Mouse (Mus musculus) v-Abl transformed pro-B cells (cell line): ENCODE measurements around the gene AA467197.

Experiments used
- in situ Hi-C, 2 experiments: fragments of 400-800 bp; cut with MboI; formaldehyde crosslinking; loops; one replicate each; pipeline ENCODE4 v1.15.1; 2025; ENCODE audit not compliant: unreplicated experiment in 2 of 2

The AA467197 gene

DNA sequence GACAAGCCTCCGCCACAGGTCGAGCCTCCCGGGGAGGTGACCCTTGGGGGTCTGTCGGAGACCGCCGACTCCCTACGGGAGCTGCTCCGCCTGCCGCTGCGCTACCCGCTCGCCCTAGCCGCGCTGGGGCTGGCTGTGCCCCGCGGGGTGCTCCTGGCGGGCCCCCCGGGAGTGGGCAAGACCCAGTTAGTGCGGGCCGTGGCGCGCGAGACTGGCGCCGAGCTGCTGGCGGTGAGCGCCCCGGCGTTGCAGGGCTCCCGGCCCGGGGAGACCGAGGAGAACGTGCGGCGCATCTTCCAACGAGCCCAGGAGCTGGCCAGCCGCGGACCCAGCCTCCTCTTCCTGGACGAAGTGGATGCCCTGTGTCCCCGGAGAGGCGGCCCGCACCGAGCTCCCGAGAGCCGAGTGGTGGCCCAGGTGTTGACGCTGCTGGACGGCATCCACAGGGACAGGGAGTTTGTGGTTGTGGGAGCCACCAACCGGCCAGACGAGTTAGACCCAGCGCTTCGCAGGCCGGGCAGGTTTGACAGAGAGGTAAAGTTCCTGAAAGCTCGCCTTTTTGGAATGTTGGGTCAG lies 5.5 kb upstream of the AA467197 start:
- in situ Hi-C loops, result loop anchor here (10.0 kb wide), 2 partner anchors 123 to 257 kb away; no protein-coding TSS in a partner anchor

DNA sequence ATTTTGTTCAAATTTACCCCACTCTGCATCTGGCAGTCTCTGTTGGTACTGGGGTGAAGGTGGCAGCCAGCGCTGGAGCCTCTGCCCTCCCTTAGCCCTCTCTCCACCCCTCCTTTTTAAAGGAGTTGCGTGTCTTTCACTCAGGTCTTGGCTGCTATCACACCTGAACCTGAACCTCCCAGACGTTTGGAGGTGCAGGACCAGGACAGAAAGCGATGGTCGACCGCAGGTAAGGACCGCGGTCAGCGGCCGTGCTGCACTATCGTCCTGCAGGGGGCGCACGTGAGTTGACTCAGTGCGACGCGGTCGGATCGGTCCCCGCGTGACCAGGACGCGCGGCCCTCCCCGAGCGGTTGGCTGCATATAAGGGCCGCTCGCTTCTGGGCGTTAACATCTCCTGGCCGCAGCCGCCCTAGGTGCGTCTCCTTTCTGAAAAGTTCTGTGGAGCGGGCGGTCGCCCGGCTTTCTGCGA lies 776 bp downstream of the AA467197 start:
- in situ Hi-C loops, result loop anchor here (10.0 kb wide), 2 partner anchors 117 to 263 kb away; no protein-coding TSS in a partner anchor

DNA sequence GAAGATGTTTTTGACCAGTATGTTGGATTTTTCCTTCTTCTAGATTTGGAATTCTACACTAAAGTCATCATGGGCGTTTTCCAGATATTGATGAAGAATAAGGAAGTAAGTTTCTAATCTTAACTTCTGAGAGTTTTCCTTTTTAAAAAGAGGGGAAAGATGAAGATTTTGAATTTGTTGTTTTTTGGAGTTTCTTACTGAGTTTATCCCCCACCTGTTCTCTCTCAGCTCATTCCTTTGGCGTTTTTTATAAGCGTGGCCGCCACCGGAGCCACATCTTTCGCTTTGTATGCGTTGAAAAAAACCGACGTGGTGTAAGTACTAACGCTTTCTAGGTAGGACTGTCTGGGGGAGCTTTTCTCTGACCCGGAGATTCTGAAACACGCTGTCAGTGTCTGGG lies 1.2 kb downstream of the AA467197 start:
- in situ Hi-C loops, result loop anchor here (10.0 kb wide), 2 partner anchors 117 to 263 kb away; no protein-coding TSS in a partner anchor

DNA sequence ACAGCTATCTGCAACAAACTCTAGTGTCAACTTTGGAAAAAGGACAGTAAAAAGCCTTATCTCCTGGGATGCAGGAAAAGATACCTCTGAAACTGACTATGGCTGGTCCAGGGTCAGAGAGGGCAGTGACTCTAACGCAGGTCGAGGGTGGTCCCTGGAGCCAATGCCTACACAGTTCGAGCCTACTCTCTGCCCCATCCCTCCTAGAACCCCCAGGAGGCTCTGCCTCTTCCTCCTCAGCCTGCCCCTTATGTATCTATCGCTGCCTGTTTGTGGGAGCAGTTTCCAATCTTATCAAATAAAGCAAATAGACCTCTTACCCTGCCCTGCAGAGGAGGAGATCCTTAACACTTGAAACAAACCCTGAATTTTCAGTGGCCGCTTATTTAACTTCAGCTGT lies 1.9 kb downstream of the AA467197 start:
- in situ Hi-C loops, result loop anchor here (10.0 kb wide), 2 partner anchors 116 to 264 kb away; no protein-coding TSS in a partner anchor

DNA sequence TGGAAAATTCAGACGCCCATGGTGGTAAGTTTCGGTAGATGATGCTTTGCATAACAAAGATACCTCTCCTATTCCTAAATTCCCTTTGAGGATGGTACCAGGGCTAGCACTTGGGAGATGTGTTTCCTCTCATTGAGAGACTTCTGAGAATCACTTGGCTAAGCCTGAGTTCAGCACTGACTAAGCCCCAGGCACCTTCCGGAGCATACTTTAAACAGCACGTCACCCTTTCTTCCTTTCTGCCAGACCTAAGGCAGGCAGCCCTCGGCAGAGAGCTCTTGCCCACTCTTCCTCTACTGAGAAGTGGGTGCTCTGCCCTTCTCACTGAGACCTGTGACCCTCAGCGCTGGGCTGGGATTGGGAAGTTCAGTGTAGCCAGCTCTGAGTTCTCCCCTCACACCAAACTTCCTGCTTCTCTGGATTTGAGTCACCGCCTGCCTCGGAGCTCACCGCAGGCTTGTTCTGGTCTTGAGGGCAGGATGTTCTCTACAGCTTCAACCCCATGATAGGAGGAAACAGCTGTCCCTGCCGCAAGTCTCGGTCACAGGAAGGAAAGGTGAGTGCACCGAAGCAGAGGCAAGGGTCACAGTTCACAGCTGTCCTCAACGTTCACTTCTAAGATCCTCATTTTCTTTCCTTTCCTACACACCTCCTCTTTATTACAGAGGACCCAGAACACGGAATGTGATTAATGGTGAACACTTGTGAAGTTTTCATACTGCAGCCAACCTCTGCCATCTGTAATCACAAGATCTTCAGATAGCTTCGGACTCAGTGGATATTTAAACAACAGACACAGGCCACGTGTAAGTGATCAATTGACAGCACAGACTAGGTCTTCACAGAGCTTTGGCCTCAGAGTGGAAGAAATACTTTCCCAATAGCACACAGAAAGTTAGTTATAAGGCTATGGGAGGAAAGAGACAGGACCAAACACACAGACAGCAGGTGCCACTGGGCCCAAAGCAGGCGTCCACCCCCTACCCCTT lies 15.6 kb downstream of the AA467197 start:
- in situ Hi-C loops, result no loop called here

DNA sequence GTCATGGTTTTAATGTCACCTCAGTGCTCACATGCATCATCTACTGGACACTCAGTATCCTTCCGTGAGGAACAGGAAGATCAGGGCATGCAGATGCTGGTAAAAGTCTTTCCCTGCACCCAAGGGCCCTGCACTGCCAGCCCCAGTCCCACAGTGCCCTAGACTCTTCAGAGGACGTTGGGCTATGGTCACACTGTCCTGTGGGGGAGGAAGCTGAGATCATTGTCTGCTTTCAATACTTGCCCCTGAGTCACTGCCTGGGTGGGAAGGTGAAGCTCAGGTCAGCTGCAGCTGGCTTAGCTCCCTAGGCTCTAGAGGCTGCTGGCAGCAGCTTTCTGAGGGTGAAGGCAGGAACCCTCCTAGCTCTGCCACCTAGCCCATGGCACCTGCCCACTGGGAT lies 19.3 kb downstream of the AA467197 start:
- in situ Hi-C loops, result no loop called here

DNA sequence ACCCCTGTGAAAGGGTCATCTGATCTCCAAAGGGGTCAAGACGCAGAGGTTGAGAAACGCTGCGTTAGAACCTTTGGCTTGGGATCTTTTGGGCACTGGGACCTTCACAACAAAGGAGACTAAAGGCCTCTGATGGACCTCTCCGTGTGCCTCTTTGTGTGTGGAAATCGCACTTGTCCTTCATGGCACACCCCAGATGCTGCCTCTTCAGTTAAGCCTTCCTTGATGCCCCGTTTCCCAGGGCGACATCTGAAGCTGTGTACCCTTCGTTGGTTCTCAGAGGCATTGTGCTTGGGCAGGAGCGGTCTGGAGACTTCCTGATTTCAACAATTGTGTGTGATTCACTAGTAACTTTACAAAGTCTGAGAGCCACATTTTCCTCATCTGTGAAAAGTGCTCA lies 20.0 kb downstream of the AA467197 start:
- in situ Hi-C loops, result no loop called here

DNA sequence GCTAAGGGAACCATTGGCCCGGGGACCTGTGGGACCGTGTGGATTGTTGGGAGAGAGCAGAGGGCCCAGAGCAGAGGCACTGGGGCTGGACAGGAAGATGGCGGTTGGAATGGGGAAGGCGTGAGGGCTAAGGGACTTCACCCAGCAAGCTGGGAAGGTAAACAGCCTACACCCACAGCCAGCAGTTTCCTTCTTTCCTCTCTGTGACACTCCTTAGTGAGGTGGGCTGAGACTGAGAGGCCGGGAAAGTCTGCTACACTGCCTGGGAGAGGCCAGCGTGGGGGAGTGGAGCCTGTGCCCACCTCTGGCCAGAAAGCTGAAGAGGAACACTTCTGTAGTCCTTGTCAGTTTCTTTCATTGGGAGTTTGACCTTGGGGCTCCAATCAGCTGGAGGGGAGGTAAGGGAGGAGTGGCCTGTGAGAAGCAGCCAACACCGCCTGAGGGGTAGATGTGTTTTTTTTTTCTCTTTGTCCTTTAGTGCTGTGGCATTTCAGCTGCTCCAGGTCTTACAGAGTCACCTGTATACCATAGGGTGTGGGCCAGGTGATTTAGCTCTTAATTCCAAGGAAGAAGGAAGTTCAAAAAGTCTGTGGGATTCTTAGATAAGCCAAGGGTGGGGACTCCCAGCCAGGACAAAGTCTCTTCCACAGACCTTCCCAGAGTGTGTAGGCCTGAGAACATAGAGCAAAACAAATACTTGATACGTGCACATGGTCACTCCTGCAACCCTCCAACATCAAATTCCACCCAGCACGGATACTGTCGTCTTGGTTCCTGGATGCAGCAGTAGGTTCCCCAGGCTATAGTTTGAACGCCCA lies 21.1 kb downstream of the AA467197 start:
- in situ Hi-C loops, result no loop called here

DNA sequence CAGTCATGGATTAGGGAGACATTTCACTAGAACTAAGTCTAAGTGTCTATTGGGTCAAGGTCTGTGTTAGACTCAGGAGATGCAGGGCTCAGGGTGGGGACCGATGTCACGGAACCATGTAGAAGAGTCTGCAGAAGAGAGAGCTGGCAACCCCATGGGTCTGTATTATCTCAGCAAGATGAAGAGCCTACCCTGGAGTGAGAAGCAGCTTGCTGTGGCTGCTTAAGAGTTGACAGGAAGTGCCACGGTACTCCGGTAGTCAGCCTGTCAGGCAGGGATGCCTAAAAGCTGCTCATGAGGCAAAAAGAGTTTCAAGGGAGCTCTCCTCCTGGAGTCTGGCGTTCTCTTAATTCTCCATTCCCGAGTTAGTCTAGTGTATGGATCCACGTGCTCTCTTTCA lies 23.0 kb downstream of the AA467197 start:
- in situ Hi-C loops, result loop anchor here (10.0 kb wide), 1 partner anchor 85 kb away; no protein-coding TSS in a partner anchor

DNA sequence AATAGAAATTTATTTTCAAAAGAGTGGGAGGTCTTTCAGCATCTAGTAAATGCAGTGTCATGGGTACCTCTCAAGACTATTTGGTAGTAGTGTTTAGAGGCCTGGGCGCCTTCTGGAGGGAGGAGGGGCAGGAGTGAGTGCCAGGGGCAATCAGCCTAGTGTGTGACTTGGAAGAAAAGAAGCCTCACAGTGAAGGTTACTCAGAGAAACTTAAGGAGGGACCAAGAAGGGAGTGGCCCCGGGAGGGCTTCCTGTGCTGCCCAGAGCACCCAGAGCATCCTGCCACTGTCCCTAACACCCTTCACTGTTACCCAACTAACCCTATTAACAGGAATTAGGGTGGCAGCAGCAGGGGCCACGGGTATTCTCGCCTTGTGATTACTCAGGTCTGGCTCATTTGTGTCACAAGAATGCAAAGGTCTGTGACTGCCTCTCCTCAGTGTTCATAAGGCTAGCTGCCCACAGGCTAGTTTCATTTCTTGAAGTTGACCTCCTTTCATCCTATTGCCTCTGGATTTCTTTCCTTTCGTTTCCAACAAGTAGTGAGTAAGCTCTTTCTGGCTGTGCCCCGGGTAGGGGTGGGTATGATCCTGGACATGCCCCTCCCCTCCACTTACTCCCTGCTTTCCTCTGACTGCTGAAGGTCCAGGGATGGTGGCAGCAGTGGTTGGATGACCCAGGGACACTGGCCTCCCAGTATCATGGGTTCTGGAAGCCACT lies 28.6 kb downstream of the AA467197 start:
- in situ Hi-C loops, result loop anchor here (10.0 kb wide), 1 partner anchor 91 kb away; no protein-coding TSS in a partner anchor

DNA sequence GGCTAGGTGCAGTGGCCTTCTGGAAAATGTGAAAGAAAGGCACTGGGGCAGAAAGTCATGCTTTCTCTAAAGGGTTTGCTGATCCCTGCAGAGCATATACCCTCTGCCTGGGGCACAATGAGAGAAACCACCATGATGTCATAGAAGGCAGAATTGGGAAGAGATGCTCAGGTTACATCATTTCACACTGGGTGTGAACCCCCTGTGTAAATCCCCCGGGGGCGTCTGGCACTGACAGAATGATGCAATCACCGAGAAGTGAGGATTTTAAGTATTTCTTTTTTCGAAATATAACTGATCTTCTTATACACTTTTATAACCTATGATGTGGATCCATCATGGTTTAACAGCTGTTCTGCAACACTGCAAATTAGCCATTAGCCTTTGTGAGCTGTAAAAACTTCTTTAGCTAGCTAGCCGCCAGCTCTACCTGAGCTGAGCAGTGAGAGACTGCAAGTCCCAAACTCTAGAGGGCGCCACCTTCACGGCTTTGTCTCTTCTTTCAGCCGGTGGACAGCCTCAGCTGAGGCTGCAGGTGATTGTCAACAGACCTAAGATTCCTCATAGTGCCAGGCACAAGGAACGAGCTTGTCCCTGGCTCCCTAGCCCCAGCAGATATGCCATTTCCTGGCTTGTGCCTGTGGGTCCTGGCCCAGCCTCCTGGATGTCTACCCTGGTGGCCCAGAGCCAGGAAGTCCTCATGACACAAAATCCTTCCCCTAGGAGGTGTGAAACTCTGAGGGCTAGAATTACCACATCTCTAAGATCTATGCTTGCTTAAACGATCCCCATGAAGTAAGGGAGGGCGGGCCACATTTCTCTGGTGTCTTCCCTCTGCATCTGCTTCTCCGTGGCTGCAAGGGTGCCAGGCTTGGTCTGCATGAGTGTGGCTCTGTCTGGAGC lies 29.4 kb downstream of the AA467197 start:
- in situ Hi-C loops, result loop anchor here (10.0 kb wide), 1 partner anchor 91 kb away; no protein-coding TSS in a partner anchor

DNA sequence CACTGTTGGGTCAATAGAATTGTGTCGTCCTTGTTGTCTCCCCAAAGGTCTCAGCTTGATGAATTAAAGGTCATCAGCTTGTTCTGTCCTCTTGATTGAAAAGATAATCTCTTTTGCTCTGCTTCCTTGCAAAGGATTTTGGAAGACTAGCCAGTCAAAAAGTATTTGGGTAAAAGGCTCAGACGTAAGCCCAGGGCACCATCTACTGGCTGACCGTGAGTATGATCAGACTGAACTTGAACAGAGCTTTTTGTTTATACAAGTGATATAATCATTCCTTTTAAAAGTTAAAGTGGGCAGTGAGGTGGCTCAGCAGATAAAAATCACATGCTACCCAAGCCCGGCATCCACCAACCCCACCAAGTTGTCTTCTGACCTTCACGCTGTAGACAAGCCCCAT lies 31.1 kb downstream of the AA467197 start:
- in situ Hi-C loops, result loop anchor here (10.0 kb wide), 1 partner anchor 93 kb away; no protein-coding TSS in a partner anchor

DNA sequence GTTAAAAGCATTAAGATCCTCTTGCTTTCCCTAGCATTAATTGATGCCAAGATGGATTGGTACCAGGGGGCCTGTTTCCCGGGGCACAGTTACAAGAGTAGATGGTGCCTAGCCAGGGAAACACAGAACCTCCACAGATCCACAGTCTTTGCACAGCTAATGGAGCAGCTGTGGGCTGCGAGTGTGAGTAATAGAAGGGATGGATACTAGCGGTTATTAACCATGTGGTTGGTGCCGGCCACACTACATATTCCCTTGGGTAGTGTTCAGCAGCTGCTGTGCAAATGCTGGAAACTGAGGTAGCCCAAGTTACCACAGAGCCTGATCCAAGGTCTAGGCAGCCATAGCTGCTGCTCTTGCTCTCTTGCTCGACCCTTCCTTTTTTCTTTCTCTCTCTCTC lies 34.9 kb downstream of the AA467197 start:
- in situ Hi-C loops, result loop anchor here in 1 of 2 experiments (10.0 kb wide), 1 partner anchor 73 kb away; no protein-coding TSS in a partner anchor

DNA sequence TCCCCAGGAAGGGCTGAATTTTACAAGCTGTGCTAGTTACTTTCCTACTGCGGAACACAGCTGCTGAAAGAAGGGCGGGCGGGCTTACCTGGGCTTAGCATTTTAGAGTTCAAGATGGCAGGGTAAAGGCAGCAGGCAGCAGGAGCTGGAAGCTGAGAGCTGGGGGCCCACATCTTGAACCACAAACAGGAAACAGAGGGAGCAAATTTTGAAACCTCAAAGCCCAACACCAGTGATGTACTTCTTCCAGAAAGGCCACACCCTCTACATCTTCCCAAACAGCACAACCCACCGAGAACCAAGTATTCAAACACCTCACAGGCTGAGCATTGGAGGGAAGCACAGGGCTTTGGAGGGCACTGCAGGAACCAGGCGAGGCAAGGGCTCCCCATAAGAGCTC lies 36.1 kb downstream of the AA467197 start:
- in situ Hi-C loops, result loop anchor here in 1 of 2 experiments (10.0 kb wide), 1 partner anchor 72 kb away; no protein-coding TSS in a partner anchor

DNA sequence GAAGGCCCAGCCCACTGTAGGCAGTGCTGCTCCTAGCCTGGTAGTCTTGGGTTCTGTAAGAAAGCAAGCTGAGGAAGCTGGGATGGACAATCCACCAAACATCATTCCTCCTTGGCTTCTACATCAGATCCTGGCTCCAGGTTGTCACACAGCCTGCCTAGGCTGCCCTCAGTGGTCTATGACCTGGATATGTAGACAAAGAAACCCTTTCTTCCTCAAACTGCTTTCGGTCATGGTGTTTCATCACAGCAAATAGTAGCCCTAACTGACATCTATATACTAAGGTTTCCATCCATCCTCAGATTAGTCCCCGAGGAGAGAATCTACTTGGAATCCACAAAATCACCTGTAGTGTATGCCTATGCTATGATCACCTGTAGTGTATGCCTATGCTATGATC lies 38.3 kb downstream of the AA467197 start:
- in situ Hi-C loops, result loop anchor here (5.0 to 10.0 kb wide), 2 partner anchors 62 to 70 kb away; partner anchors contain the start of gene Bloc1s6 (in 1 of the 2)

DNA sequence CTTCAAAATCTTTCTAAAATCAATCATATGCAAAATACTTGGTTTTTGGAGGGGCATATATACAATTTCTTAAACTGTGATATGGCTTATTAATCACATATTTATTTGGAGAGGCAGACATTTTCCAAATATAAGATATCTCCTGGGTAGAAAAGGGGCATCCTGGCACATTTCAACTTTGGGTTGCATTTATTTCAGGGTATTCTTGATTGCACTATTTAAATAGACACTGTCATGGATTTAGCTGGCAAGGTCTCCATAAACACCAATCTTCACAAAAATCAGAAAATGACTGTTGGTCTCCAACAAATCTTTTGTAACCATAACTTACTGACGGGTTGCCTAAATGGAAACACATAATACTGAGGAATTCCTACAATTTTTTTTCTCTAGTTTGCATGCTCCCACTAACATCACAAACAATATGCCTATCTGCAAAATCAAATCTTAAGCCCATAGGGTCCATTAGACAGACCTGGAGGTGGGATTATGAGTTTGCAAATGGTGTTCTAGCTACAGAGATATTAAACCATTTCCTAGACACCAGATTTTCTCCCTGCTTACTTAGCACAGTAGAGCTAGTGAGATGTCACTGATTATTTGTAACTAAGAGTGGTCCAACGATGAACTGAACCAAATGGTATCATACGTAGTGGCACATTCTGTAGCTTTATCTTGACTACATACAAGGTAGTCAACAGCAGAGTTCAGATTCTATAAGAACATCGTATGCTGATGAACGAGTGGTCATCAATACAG lies 44.8 kb downstream of the AA467197 start:
- in situ Hi-C loops, result no loop called here

DNA sequence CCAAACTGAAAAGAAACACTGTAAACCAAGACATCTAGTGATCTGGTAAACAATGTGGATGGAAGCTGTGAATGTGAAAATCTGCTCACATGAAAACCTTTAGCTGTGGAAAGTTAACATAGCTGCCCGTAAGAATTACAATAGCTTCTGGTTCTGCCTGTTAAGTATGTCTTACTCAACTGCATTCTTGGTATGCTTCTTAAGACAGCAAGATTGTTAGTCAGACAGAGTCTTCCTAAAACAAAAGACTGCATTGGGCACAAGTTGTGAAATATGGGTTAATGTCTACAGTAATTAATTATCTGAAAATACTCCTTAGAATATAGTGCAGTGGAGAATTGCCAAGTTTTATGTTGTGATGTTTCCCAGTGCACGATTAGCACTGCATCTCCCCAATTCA lies 45.7 kb downstream of the AA467197 start:
- in situ Hi-C loops, result no loop called here

DNA sequence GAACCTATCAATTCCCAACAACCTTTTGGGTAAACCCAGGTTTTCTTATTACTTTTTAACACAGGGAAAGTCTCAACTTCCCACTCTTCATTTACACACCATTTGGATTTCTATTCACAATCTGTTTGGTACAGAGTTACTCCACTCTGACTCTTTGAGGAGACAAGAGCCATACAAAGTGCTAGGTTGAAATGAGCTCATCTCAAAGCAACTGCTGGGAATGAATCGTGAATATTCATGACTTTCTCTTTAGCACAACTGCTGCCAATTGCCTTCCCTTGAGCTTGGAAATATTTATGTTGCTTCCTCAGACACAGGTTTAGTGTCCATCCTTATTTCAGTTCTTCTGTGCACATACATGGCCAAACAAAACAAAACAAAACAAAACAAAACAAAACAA lies 46.9 kb downstream of the AA467197 start:
- in situ Hi-C loops, result no loop called here
